Mouse (Mus musculus) heart, embryonic 11.5 days (tissue): Measurements from ENCODE around the gene Gm4340. TPM values are rescaled to one million over a fixed set of nuclear protein-coding genes. Genes with fewer than 3 reads are reported as not detected.
"Not testable (repeated sequence)": the region's sequence is repeated elsewhere in the genome, so short reads cannot be mapped to it uniquely, and the experiment has no call there.

Experiments used
- ATAC-seq: fragments of 200-750 bp; cut with Nextera tagmentation; replicated peaks from 2 replicates; pipeline ENCODE4 v1.8.0; 2017; ENCODE audit warnings: moderate library complexity; ENCODE audit not compliant: insufficient number of reproducible peaks, low FRiP score, low TSS enrichment
- H3K27ac ChIP-seq: fragments of 300-500 bp; sonication (generic); 2 replicates; pipeline ENCODE4 v1.5.1; 2014; ENCODE audit warnings: mild to moderate bottlenecking, low read depth, low read length
- H3K27me3 ChIP-seq: fragments of 300-500 bp; sonication (generic); 2 replicates; pipeline ENCODE4 v1.6.1; 2014; ENCODE audit warnings: mild to moderate bottlenecking, low read length, mixed read lengths; ENCODE audit not compliant: control insufficient read depth, insufficient read depth
- H3K36me3 ChIP-seq: fragments of 300-500 bp; sonication (generic); 2 replicates; pipeline ENCODE4 v1.6.1; 2014; ENCODE audit warnings: mild to moderate bottlenecking, low read length, moderate library complexity, mixed read lengths; ENCODE audit not compliant: control insufficient read depth, insufficient read depth
- H3K4me1 ChIP-seq: fragments of 300-500 bp; sonication (generic); 2 replicates; pipeline ENCODE4 v1.6.1; 2014; ENCODE audit warnings: low read length; ENCODE audit not compliant: control insufficient read depth, insufficient read depth
- H3K4me2 ChIP-seq: fragments of 300-500 bp; sonication (generic); 2 replicates; pipeline ENCODE4 v1.6.1; 2014; ENCODE audit warnings: mild to moderate bottlenecking, moderate library complexity
- H3K4me3 ChIP-seq: fragments of 300-500 bp; sonication (generic); 2 replicates; pipeline ENCODE4 v1.5.1; 2014; ENCODE audit warnings: low read depth, low read length
- H3K9ac ChIP-seq: fragments of 300-500 bp; sonication (generic); 2 replicates; pipeline ENCODE4 v1.6.1; 2014; ENCODE audit warnings: mild to moderate bottlenecking, low read depth, low read length, moderate library complexity
- H3K9me3 ChIP-seq: fragments of 300-500 bp; sonication (generic); replicated peaks from 2 replicates; pipeline ENCODE4 v1.6.1; 2016; ENCODE audit warnings: low read length; ENCODE audit not compliant: control insufficient read depth
- whole genome bisulfite sequencing: fragments of 180-500 bp; shearing (Covaris S2); extraction: QIAGEN DNeasy Blood & Tissue Kit; methylation state at CpG from one replicate; pipeline ENCODE4 v1.1.7; 2014; ENCODE audit not compliant: insufficient replicate concordance; 5-methylcytosine and 5-hydroxymethylcytosine counted together
- polyA plus RNA-seq: library from polyadenylated mRNA; unstranded; fragments of >200 nt; fragmentation: Nextera tagmentation; extraction: Ambion mirVana; gene quantifications from 2 replicates; pipeline ENCODE4 v1.2.1, GENCODE M21; 2014

The Gm4340 gene
- polyA plus RNA-seq, result not detected in 2 replicates

- not testable (repeated sequence) for H3K36me3 ChIP-seq, H3K9me3 ChIP-seq, H3K4me3 ChIP-seq, ATAC-seq, H3K9ac ChIP-seq, H3K27me3 ChIP-seq, H3K4me1 ChIP-seq, H3K27ac ChIP-seq, H3K4me2 ChIP-seq
- WGBS, result no CpG with 5 or more reads among the region's 3 CpGs
These were observed at the start of gene Gm4340 for GRCm38 (mm10) chr10:104193742-104194141. Gene Gm4340, plus strand, starts transcription at chr10:104194042.

- not testable (repeated sequence) for H3K9me3 ChIP-seq, H3K27ac ChIP-seq, H3K27me3 ChIP-seq, H3K4me2 ChIP-seq, H3K4me1 ChIP-seq, H3K4me3 ChIP-seq, H3K9ac ChIP-seq, H3K36me3 ChIP-seq, ATAC-seq
- no CpG with 5 or more reads among the region's 3 CpGs for WGBS
These were observed 42.6 kb upstream of the Gm4340 start, which contains the start of gene Gm6763 for GRCm38 (mm10) chr10:104151197-104151596. Gene Gm6763, plus strand, starts transcription at chr10:104151497.

- H3K9me3 ChIP-seq, H3K9ac ChIP-seq, H3K4me3 ChIP-seq, H3K4me2 ChIP-seq, H3K27me3 ChIP-seq, ATAC-seq, H3K36me3 ChIP-seq, H3K27ac ChIP-seq, H3K4me1 ChIP-seq: not testable (repeated sequence)
- no CpG with 5 or more reads among the region's 3 CpGs for WGBS
These were observed 34.1 kb upstream of the Gm4340 start, which contains the start of gene Gm8764 for GRCm38 (mm10) chr10:104159706-104160105. Gene Gm8764, plus strand, starts transcription at chr10:104160006.

GRCm38 (mm10) chr10:104168215-104168614, 25.6 kb upstream of the Gm4340 start, which contains the start of gene Gm21304:
Gene Gm21304, plus strand, starts transcription at chr10:104168515.
- H3K27ac ChIP-seq, H3K27me3 ChIP-seq, H3K4me1 ChIP-seq, H3K4me3 ChIP-seq, ATAC-seq, H3K9ac ChIP-seq, H3K9me3 ChIP-seq, H3K4me2 ChIP-seq, H3K36me3 ChIP-seq: not testable (repeated sequence)
- WGBS, result no CpG with 5 or more reads among the region's 3 CpGs

- not testable (repeated sequence) for H3K36me3 ChIP-seq, H3K4me3 ChIP-seq, H3K27ac ChIP-seq, H3K4me1 ChIP-seq, H3K27me3 ChIP-seq, H3K9ac ChIP-seq, ATAC-seq, H3K4me2 ChIP-seq, H3K9me3 ChIP-seq
- WGBS, result no CpG with 5 or more reads among the region's 3 CpGs
These were observed 17.1 kb upstream of the Gm4340 start, which contains the start of gene Gm21312 for GRCm38 (mm10) chr10:104176724-104177123. Gene Gm21312, plus strand, starts transcription at chr10:104177024.

GRCm38 (mm10) chr10:104185233-104185632, 8.6 kb upstream of the Gm4340 start, which contains the start of gene Gm20765:
Gene Gm20765, plus strand, starts transcription at chr10:104185533.
- ATAC-seq, H3K4me1 ChIP-seq, H3K4me3 ChIP-seq, H3K4me2 ChIP-seq, H3K27me3 ChIP-seq, H3K9me3 ChIP-seq, H3K9ac ChIP-seq, H3K36me3 ChIP-seq, H3K27ac ChIP-seq: not testable (repeated sequence)
- no CpG with 5 or more reads among the region's 3 CpGs for WGBS

- no peak overlapping the region for H3K27ac ChIP-seq
- 66% methylated on average over 1 of the region's 1 CpGs for WGBS
- no peak overlapping the region for H3K4me3 ChIP-seq
- H3K36me3 ChIP-seq, result no peaks in the 10 kb centered on the region
- no peaks in the 10 kb centered on the region for H3K9me3 ChIP-seq
- no peaks in the 10 kb centered on the region for H3K27me3 ChIP-seq
- H3K9ac ChIP-seq, result no peak overlapping the region
- H3K4me1 ChIP-seq, result no peaks in the 10 kb centered on the region
- no peak overlapping the region for H3K4me2 ChIP-seq
- no peak for ATAC-seq
These were observed 15.8 kb downstream of the Gm4340 start for GRCm38 (mm10) chr10:104209655-104210054.

GRCm38 (mm10) chr10:104210268-104210990, 16.6 kb downstream of the Gm4340 start:
- 60% methylated on average over 3 of the region's 3 CpGs for WGBS
- no peak for ATAC-seq
- Histone ChIP-seq H3K4me3 (no peak overlapping the region), H3K36me3 (no peaks in the 10 kb centered on the region), H3K4me1 (no peaks in the 10 kb centered on the region), H3K9me3 (no peaks in the 10 kb centered on the region), H3K4me2 (no peak overlapping the region), H3K9ac (no peak overlapping the region), H3K27me3 (no peaks in the 10 kb centered on the region), H3K27ac (no peak overlapping the region)

- H3K4me1 ChIP-seq, result no peaks in the 10 kb centered on the region
- ATAC-seq, result no peak
- 92% methylated on average over 5 of the region's 5 CpGs for WGBS
- no peaks in the 10 kb centered on the region for H3K36me3 ChIP-seq
- H3K9ac ChIP-seq, result no peak overlapping the region
- H3K4me2 ChIP-seq, result no peak overlapping the region
- no peaks in the 10 kb centered on the region for H3K9me3 ChIP-seq
- no peaks in the 10 kb centered on the region for H3K27me3 ChIP-seq
- no peak overlapping the region for H3K4me3 ChIP-seq
- no peak overlapping the region for H3K27ac ChIP-seq
These were observed 20.7 kb downstream of the Gm4340 start for GRCm38 (mm10) chr10:104214527-104214926.
